ENCODE assay signal across 19 mouse cellular contexts in the genomic region with DNA sequence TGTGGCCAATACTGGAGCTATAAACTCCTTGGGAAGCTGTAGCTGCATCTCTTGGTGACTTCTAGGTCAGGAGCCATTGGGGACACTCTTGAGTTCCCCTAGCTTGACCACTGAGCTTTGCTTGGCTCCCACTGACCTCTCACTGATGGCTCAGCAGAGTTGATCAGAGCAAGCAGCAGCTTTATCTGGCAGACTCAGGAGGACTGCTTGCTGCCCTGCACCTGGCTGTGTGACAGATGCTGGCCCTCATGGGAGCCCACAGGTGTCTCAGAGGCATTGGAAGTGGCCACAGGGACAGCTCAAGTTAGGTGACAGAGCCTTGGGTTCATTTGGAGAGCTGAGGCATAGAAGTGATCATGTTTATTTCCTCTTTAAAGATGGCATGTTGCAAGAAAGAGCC. TPM values are rescaled to one million over a fixed set of nuclear protein-coding genes. Genes with fewer than 3 reads are reported as not detected.
DNase-seq lines count a peak whose midpoint lies in the region; ATAC-seq lines count a peak whose summit lies in the region.
"Had no signal": no experiment of that assay in that cellular context is flagged by ENCODE, and none has a peak within 500 bp of the region (broad histone marks: within the 10 kb centered on the region; RNA-seq: fewer than 3 reads in every experiment).

No protein-coding gene starts in this region.

- intact Hi-C loops in heart, postnatal 36 days (cut with DNase I) = no loop called here

- H3K9me3 ChIP-seq in midbrain, embryonic 11.5 days (ENCODE audit: control insufficient read depth, low read length) = no peaks in the 10 kb centered on the region
- no peaks in the 10 kb centered on the region for H3K9me3 ChIP-seq in midbrain, embryonic 10.5 days (replicated peaks)
- H3K9me3 ChIP-seq: embryonic facial prominence, embryonic 10.5 days; embryonic facial prominence, embryonic 12.5 days; forebrain, embryonic 13.5 days; forebrain, embryonic 15.5 days had no signal

- no peak overlapping the region for H3K4me2 ChIP-seq in midbrain, embryonic 11.5 days
- H3K4me2 ChIP-seq: embryonic facial prominence, embryonic 12.5 days; forebrain, embryonic 13.5 days; forebrain, embryonic 15.5 days had no signal

- peak; percentile 88 for DNase-seq in heart, adult 11 months
- no peak for DNase-seq in heart, postnatal 4 days
- peak; percentile 62 for DNase-seq in midbrain, embryonic 11.5 days (ENCODE audit: low spot score, missing footprints)
- no peak for DNase-seq in midbrain, embryonic 10.5 days (ENCODE audit: low spot score)
- DNase-seq in heart, postnatal 36 days = no peak
- DNase-seq: adrenal gland, adult 2 months; adrenal gland, postnatal 10 days; adrenal gland, postnatal 25 days; cerebellum, adult 11 months; cerebellum, adult 18-20 months; cerebellum, adult 8-10 months; cerebellum, adult 9-11 months; cerebellum, postnatal 14 days; cerebellum, postnatal 36 days; forebrain, postnatal 0 days had no signal

- no peak overlapping the region for H3K9ac ChIP-seq in midbrain, embryonic 11.5 days (ENCODE audit: low read length)
- H3K9ac ChIP-seq: embryonic facial prominence, embryonic 12.5 days; forebrain, embryonic 13.5 days; forebrain, embryonic 15.5 days; forebrain, postnatal 0 days had no signal

- H3K36me3 ChIP-seq in midbrain, embryonic 11.5 days (ENCODE audit: control insufficient read depth, insufficient read depth, low read length) = peaks cover 2% of the 10 kb centered on the region; the same call in 1 of the 2 replicates
- peaks cover 79% of the 10 kb centered on the region for H3K36me3 ChIP-seq in midbrain, embryonic 10.5 days

- no peaks in the 10 kb centered on the region for H3K27me3 ChIP-seq in midbrain, embryonic 11.5 days (ENCODE audit: control insufficient read depth, insufficient read depth, low read length)
- H3K27me3 ChIP-seq in midbrain, embryonic 10.5 days (ENCODE audit: low read depth, poor library complexity, severe bottlenecking) = no peaks in the 10 kb centered on the region
- H3K27me3 ChIP-seq: embryonic facial prominence, embryonic 12.5 days; forebrain, embryonic 13.5 days; forebrain, embryonic 15.5 days had no signal

- ATAC-seq in midbrain, embryonic 11.5 days (ENCODE audit: low FRiP score) = no peak
- ATAC-seq: forebrain, embryonic 13.5 days; forebrain, embryonic 15.5 days; forebrain, postnatal 0 days had no signal

- H3K4me1 ChIP-seq in midbrain, embryonic 11.5 days (ENCODE audit: control insufficient read depth, insufficient read depth, low read length) = no peaks in the 10 kb centered on the region
- 0 out of 2 replicates have a peak, but pooled peaks cover 2% of the 10 kb centered on the region for H3K4me1 ChIP-seq in midbrain, embryonic 10.5 days
- H3K4me1 ChIP-seq: forebrain, embryonic 13.5 days; forebrain, embryonic 15.5 days had no signal

- no peak overlapping the region for H3K27ac ChIP-seq in midbrain, embryonic 11.5 days (ENCODE audit: low read depth, low read length)
- no peak overlapping the region for H3K27ac ChIP-seq in midbrain, embryonic 10.5 days (replicated peaks)
- H3K27ac ChIP-seq: embryonic facial prominence, embryonic 10.5 days; embryonic facial prominence, embryonic 12.5 days; forebrain, embryonic 13.5 days; forebrain, embryonic 15.5 days had no signal

- no peak overlapping the region for H3K4me3 ChIP-seq in midbrain, embryonic 11.5 days (ENCODE audit: low read depth, low read length)
- H3K4me3 ChIP-seq in midbrain, embryonic 10.5 days = no peak overlapping the region
- H3K4me3 ChIP-seq: embryonic facial prominence, embryonic 10.5 days; embryonic facial prominence, embryonic 12.5 days; forebrain, embryonic 13.5 days; forebrain, embryonic 15.5 days had no signal

RNA-seq across cellular contexts. Expression of a gene that starts 24.8 kb away (rescaled TPM):
- total RNA-seq in heart, postnatal 4 days (2021) = 10 to 100 TPM; 75.5 to 79.0 TPM
- 143 and 159 TPM in 2 replicates for polyA plus RNA-seq in midbrain, embryonic 11.5 days (2014; fragmentation: Nextera tagmentation; extraction: Ambion mirVana)
- polyA plus RNA-seq in midbrain, embryonic 10.5 days (2016; fragmentation: Nextera tagmentation; extraction: Ambion mirVana) = 108 and 122 TPM in 2 replicates
- 10 to 100 TPM; 58.0 to 62.9 TPM for total RNA-seq in heart, postnatal 36 days (2021)

RNA-seq across cellular contexts. Expression of a gene that starts 24.8 kb away (rescaled TPM):
- 100 to 1,000 TPM; 142 to 149 TPM for total RNA-seq in heart, postnatal 4 days (2021)
- polyA plus RNA-seq in midbrain, embryonic 11.5 days (2014; fragmentation: Nextera tagmentation; extraction: Ambion mirVana) = 112 and 120 TPM in 2 replicates
- 122 and 153 TPM in 2 replicates for polyA plus RNA-seq in midbrain, embryonic 10.5 days (2016; fragmentation: Nextera tagmentation; extraction: Ambion mirVana)
- total RNA-seq in heart, postnatal 36 days (2021) = 100 to 1,000 TPM; 239 to 252 TPM

Comparison
In these comparisons a context has a peak if more than half of its experiments do, and no peak if none do; other contexts are left out.
1. DNase-seq: peak in heart, adult 11 months (single experiment) and midbrain, embryonic 11.5 days (single experiment); none in heart, postnatal 4 days (single experiment), midbrain, embryonic 10.5 days (single experiment) and heart, postnatal 36 days (0 of 2).